Mouse (Mus musculus): ENCODE results near the gene Cdc42ep4.
A peak's percentile ranks its signal among the peaks of the same experiment; 100 is the strongest.

Cdc42ep4 gene

DNA sequence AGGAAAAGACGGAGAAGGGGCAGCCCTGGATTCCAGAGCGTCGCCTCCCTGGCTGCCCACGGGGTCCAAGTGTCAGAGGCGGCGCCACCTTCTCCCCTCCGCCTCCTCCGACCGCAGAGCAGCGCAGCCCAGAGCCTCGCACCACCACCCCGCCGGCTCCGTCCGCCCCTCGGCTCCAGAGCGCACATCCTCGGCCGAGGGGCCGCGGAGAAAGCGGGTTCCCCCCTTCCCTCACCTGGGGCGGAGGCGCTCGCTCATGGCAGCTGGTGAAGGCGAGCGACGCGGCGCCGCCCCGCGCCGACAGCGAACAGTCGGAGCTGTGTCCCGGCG, 68.1 kb downstream of the Cdc42ep4 start:
- no peak for DNase-seq (ENCODE audit: low spot score)

- DNase-seq (ENCODE audit: low spot score), result peak; percentile 73
These were observed 68.6 kb downstream of the Cdc42ep4 start for GRCm38 (mm10) chr11:113682897-113683626.

- no peak for DNase-seq (ENCODE audit: low spot score)
These were observed 69.7 kb downstream of the Cdc42ep4 start for GRCm38 (mm10) chr11:113681979-113682378.

- no peak for DNase-seq (ENCODE audit: low spot score)
These were observed 70.7 kb downstream of the Cdc42ep4 start for GRCm38 (mm10) chr11:113680954-113681353.

GRCm38 (mm10) chr11:113678373-113678772, 73.3 kb downstream of the Cdc42ep4 start:
- DNase-seq (ENCODE audit: low spot score), result no peak

- DNase-seq (ENCODE audit: low spot score), result no peak
These were observed 74.3 kb downstream of the Cdc42ep4 start for GRCm38 (mm10) chr11:113677378-113677777.

Data from retina, embryonic 14.5 days (tissue).